8 mouse cellular contexts compared by ENCODE assay signal in genomic region chr19:8735389-8736159, GRCm38 (mm10). TPM values are rescaled to one million over a fixed set of nuclear protein-coding genes. Genes with fewer than 3 reads are reported as not detected.
A peak's percentile ranks its signal among the peaks of the same experiment; 100 is the strongest.
DNase-seq lines count a peak whose midpoint lies in the region; ATAC-seq and TF ChIP-seq lines count a peak whose summit lies in the region.

Wdr74 (plus strand) TSS chr19:8735827.

- CTCF ChIA-PET in Patski (lab: Charles Lee) = interaction anchor here (1.2 to 2.4 kb wide), 2 partner anchors 13 to 22 kb away, joined by 4 to 5 read pairs; partner anchors contain the start of gene Slc3a2

- ATAC-seq in Patski = peak; percentile 96
- ATAC-seq in hindbrain, embryonic 12.5 days (ENCODE audit: low FRiP score) = peak; percentile 95

- H3K9me3 ChIP-seq in hindbrain, embryonic 12.5 days (replicated peaks) = no peaks in the 10 kb centered on the region

- H3K4me2 ChIP-seq in hindbrain, embryonic 12.5 days (replicated peaks) = peak within 1 kb of the TSS; percentile 86

- no peak for TF ChIP-seq CTCF in Patski (IDR thresholded peaks at IDR 0.05)

- under 1% methylated on average over 32 of the region's 32 CpGs for WGBS in hindbrain, embryonic 12.5 days

- POLR2A ChIA-PET in Patski (lab: Charles Lee) = interaction anchor here (1.2 to 1.3 kb wide), 2 partner anchors 13 to 22 kb away, joined by 3 read pairs; partner anchors contain the start of gene Slc3a2

- peak within 1 kb of the TSS; percentile 72 for H3K4me3 ChIP-seq in hindbrain, embryonic 12.5 days

- DNase-seq in Patski (ENCODE audit: low read depth, low spot score) = no peak
- DNase-seq in cerebellum, postnatal 14 days = peak; percentile 95 to 96
- DNase-seq in frontal cortex, postnatal 14 days (ENCODE audit: low spot score in 2 of 2) = peak; percentile 85 to 86
- peak; percentile 89 to 94 for DNase-seq in layer of hippocampus, postnatal 14 days (ENCODE audit: low spot score in 2 of 2)
- peak; percentile 95 for DNase-seq in lung, postnatal 10 days
- peak; percentile 93 for DNase-seq in ovary, postnatal 14 days (ENCODE audit: low spot score)
- peak; percentile 80 to 87 for DNase-seq in thymus, postnatal 10 days (ENCODE audit: low spot score in 2 of 2)

- H3K27me3 ChIP-seq in Patski = peaks cover 19% of the 10 kb centered on the region
- H3K27me3 ChIP-seq in hindbrain, embryonic 12.5 days = no peaks in the 10 kb centered on the region

- peak within 1 kb of the TSS; percentile 64 for H3K27ac ChIP-seq in hindbrain, embryonic 12.5 days

- peaks cover 31% of the 10 kb centered on the region for H3K36me3 ChIP-seq in hindbrain, embryonic 12.5 days

- in situ Hi-C loops in Patski (cut with MboI; ENCODE audit: low pct_unique_long_range_greater_than_20kb) = no loop called here

- H3K4me1 ChIP-seq in hindbrain, embryonic 12.5 days = peaks cover 13% of the 10 kb centered on the region

- H3K9ac ChIP-seq in hindbrain, embryonic 12.5 days = peak within 1 kb of the TSS; percentile 76

RNA-seq across cellular contexts. Expression of gene Wdr74, which starts in this region (rescaled TPM):
- 64.7 TPM for polyA plus RNA-seq in Patski (2021)
- polyA plus RNA-seq in hindbrain, embryonic 12.5 days (2016; fragmentation: Nextera tagmentation; extraction: Ambion mirVana) = 72.6 and 73.3 TPM in 2 replicates
- total RNA-seq in layer of hippocampus, postnatal 14 days (2021) = 10 to 100 TPM; 39.9 to 47.9 TPM
